Mouse (Mus musculus): ENCODE data around the gene Gm13275. TPM values are rescaled to one million over a fixed set of nuclear protein-coding genes. Genes with fewer than 3 reads are reported as not detected.

Gm13275 gene
- polyA plus RNA-seq, 1 experiment from 2014 or later, result not detected

Other genes with a start within 250 kb of the Gm13275 start
- not detected in 2 replicates for gene Ifna15, start 236.2 kb upstream of the Gm13275 start, polyA plus RNA-seq (2015; fragmentation: Nextera tagmentation; extraction: Ambion mirVana)
- gene Ifna14, start 222.7 kb upstream of the Gm13275 start, polyA plus RNA-seq (2015; fragmentation: Nextera tagmentation; extraction: Ambion mirVana), result not detected in 2 replicates
- gene Ifna9, start 202.1 kb upstream of the Gm13275 start, polyA plus RNA-seq (2015; fragmentation: Nextera tagmentation; extraction: Ambion mirVana), result not detected in 2 replicates
- not detected in 2 replicates for gene Ifna12, start 191.1 kb upstream of the Gm13275 start, polyA plus RNA-seq (2015; fragmentation: Nextera tagmentation; extraction: Ambion mirVana)
- gene C87499, start 160.1 kb upstream of the Gm13275 start, polyA plus RNA-seq (2015; fragmentation: Nextera tagmentation; extraction: Ambion mirVana), result not detected in 2 replicates
- not detected in 2 replicates for gene Ifna13, start 150.0 kb upstream of the Gm13275 start, polyA plus RNA-seq (2015; fragmentation: Nextera tagmentation; extraction: Ambion mirVana)
- not detected in 2 replicates for gene Ifna16, start 117.6 kb upstream of the Gm13275 start, polyA plus RNA-seq (2015; fragmentation: Nextera tagmentation; extraction: Ambion mirVana)
- not detected in 2 replicates for gene Ifna2, start 110.6 kb upstream of the Gm13275 start, polyA plus RNA-seq (2015; fragmentation: Nextera tagmentation; extraction: Ambion mirVana)
- gene Ifnab, start 103.1 kb upstream of the Gm13275 start, polyA plus RNA-seq (2015; fragmentation: Nextera tagmentation; extraction: Ambion mirVana), result not detected in 2 replicates
- 1.2 and 1.8 TPM in 2 replicates for gene Gm26566, start 72.7 kb upstream of the Gm13275 start, polyA plus RNA-seq (2015; fragmentation: Nextera tagmentation; extraction: Ambion mirVana)
- gene Klhl9, start 72.0 kb upstream of the Gm13275 start, polyA plus RNA-seq (2015; fragmentation: Nextera tagmentation; extraction: Ambion mirVana), result 100 and 103 TPM in 2 replicates
- not detected in 2 replicates for gene Gm13271, start 39.6 kb upstream of the Gm13275 start, polyA plus RNA-seq (2015; fragmentation: Nextera tagmentation; extraction: Ambion mirVana)
- 0.16 TPM in 1 of 2 replicates, not detected in the other for gene Gm13283, start 34.4 kb upstream of the Gm13275 start, polyA plus RNA-seq (2015; fragmentation: Nextera tagmentation; extraction: Ambion mirVana)
- 0.25 TPM in 1 of 2 replicates, not detected in the other for gene Gm13290, start 20.7 kb upstream of the Gm13275 start, polyA plus RNA-seq (2015; fragmentation: Nextera tagmentation; extraction: Ambion mirVana)
- not detected in 2 replicates for gene Gm13289, start 17.6 kb upstream of the Gm13275 start, polyA plus RNA-seq (2015; fragmentation: Nextera tagmentation; extraction: Ambion mirVana)
- gene Gm13272, start 14.6 kb upstream of the Gm13275 start, polyA plus RNA-seq (2015; fragmentation: Nextera tagmentation; extraction: Ambion mirVana), result not detected in 2 replicates
- not detected in 2 replicates for gene Ifnz, start 12.4 kb upstream of the Gm13275 start, polyA plus RNA-seq (2015; fragmentation: Nextera tagmentation; extraction: Ambion mirVana)
- gene Gm13276, start 8.8 kb upstream of the Gm13275 start, polyA plus RNA-seq (2015; fragmentation: Nextera tagmentation; extraction: Ambion mirVana), result not detected in 2 replicates
- gene Gm13277, start 5.9 kb upstream of the Gm13275 start, polyA plus RNA-seq (2015; fragmentation: Nextera tagmentation; extraction: Ambion mirVana), result not detected in 2 replicates
- gene Gm13278, start 2.9 kb upstream of the Gm13275 start, polyA plus RNA-seq (2015; fragmentation: Nextera tagmentation; extraction: Ambion mirVana), result not detected in 2 replicates
- gene Gm13279, start 2.9 kb downstream of the Gm13275 start, polyA plus RNA-seq (2015; fragmentation: Nextera tagmentation; extraction: Ambion mirVana), result not detected in 2 replicates
- gene Gm13285, start 5.2 kb downstream of the Gm13275 start, polyA plus RNA-seq (2015; fragmentation: Nextera tagmentation; extraction: Ambion mirVana), result 0.13 TPM in 1 of 2 replicates, not detected in the other
- not detected in 2 replicates for gene Gm13287, start 8.8 kb downstream of the Gm13275 start, polyA plus RNA-seq (2015; fragmentation: Nextera tagmentation; extraction: Ambion mirVana)
- not detected in 2 replicates for gene Gm13288, start 11.0 kb downstream of the Gm13275 start, polyA plus RNA-seq (2015; fragmentation: Nextera tagmentation; extraction: Ambion mirVana)
- not detected in 2 replicates for gene Ifna7, start 21.7 kb downstream of the Gm13275 start, polyA plus RNA-seq (2015; fragmentation: Nextera tagmentation; extraction: Ambion mirVana)
- not detected in 2 replicates for gene Ifna11, start 25.5 kb downstream of the Gm13275 start, polyA plus RNA-seq (2015; fragmentation: Nextera tagmentation; extraction: Ambion mirVana)
- not detected in 2 replicates for gene Ifna6, start 32.9 kb downstream of the Gm13275 start, polyA plus RNA-seq (2015; fragmentation: Nextera tagmentation; extraction: Ambion mirVana)
- gene Ifna5, start 41.0 kb downstream of the Gm13275 start, polyA plus RNA-seq (2015; fragmentation: Nextera tagmentation; extraction: Ambion mirVana), result not detected in 2 replicates
- gene Ifna4, start 47.4 kb downstream of the Gm13275 start, polyA plus RNA-seq (2015; fragmentation: Nextera tagmentation; extraction: Ambion mirVana), result not detected in 2 replicates
- not detected in 2 replicates for gene Ifna1, start 55.6 kb downstream of the Gm13275 start, polyA plus RNA-seq (2015; fragmentation: Nextera tagmentation; extraction: Ambion mirVana)
- gene Ifne, start 85.7 kb downstream of the Gm13275 start, polyA plus RNA-seq (2015; fragmentation: Nextera tagmentation; extraction: Ambion mirVana), result not detected in 2 replicates